ENCODE assay signal across 9 mouse cellular contexts in genomic region chr7:62230713-62231112, GRCm38 (mm10).
DNase-seq lines count a peak whose midpoint lies in the region; ATAC-seq and TF ChIP-seq lines count a peak whose summit lies in the region.
"Had no signal": no experiment of that assay in that cellular context is flagged by ENCODE, and none has a peak within 500 bp of the region (broad histone marks: within the 10 kb centered on the region; RNA-seq: fewer than 3 reads in every experiment).

No protein-coding gene starts in this region.

- H3K4me1 ChIP-seq in kidney, postnatal 0 days (replicated peaks; ENCODE audit: insufficient read depth, low read length) = no peaks in the 10 kb centered on the region
- no peaks in the 10 kb centered on the region for H3K4me1 ChIP-seq in kidney, adult 2 months (ENCODE audit: control insufficient read depth, insufficient read depth, low read length)
- peaks cover 8% of the 10 kb centered on the region; the same call in 1 of the 2 replicates for H3K4me1 ChIP-seq in embryonic facial prominence, embryonic 15.5 days
- no peaks in the 10 kb centered on the region for H3K4me1 ChIP-seq in intestine, embryonic 15.5 days (replicated peaks)
- peaks cover 20% of the 10 kb centered on the region for H3K4me1 ChIP-seq in neural tube, embryonic 13.5 days (replicated peaks)
- H3K4me1 ChIP-seq: liver, embryonic 15.5 days had no signal

- H3K27ac ChIP-seq in kidney, postnatal 0 days = no peak overlapping the region
- no peak overlapping the region for H3K27ac ChIP-seq in kidney, adult 2 months (ENCODE audit: insufficient read depth, low read depth, low read length)
- H3K27ac ChIP-seq in embryonic facial prominence, embryonic 15.5 days (replicated peaks) = peak overlapping the region; percentile 56
- no peak overlapping the region for H3K27ac ChIP-seq in intestine, embryonic 15.5 days
- no peak overlapping the region; the same call in 1 of the 2 replicates for H3K27ac ChIP-seq in neural tube, embryonic 13.5 days (replicated peaks)
- H3K27ac ChIP-seq: liver, embryonic 15.5 days had no signal

- DNase-seq in kidney, postnatal 0 days (ENCODE audit: low spot score) = no peak
- no peak for DNase-seq in kidney, adult 2 months
- DNase-seq in spleen, adult 18-20 months = no peak
- DNase-seq in cerebellum, adult 9-11 months = no peak
- DNase-seq in ovary, postnatal 10 days (ENCODE audit: low spot score) = no peak

- 17% methylated on average over 2 of the region's 2 CpGs for WGBS in kidney, postnatal 0 days
- WGBS in kidney, adult 2 months = 20% methylated on average over 2 of the region's 2 CpGs
- 12% methylated on average over 2 of the region's 2 CpGs for WGBS in embryonic facial prominence, embryonic 15.5 days
- 10% methylated on average over 2 of the region's 2 CpGs for WGBS in intestine, embryonic 15.5 days
- WGBS in neural tube, embryonic 13.5 days = 18% methylated on average over 2 of the region's 2 CpGs

- TF ChIP-seq CTCF in kidney, postnatal 0 days (IDR thresholded peaks at IDR 0.05; ENCODE audit: low read depth) = no peak
- TF ChIP-seq CTCF in kidney, adult 2 months (conservative IDR thresholded peaks at IDR 0.05; ENCODE audit: insufficient read depth, insufficient read length, low read depth, low read length) = no peak

- no peaks in the 10 kb centered on the region for H3K9me3 ChIP-seq in kidney, postnatal 0 days (replicated peaks; ENCODE audit: low read length)
- H3K9me3 ChIP-seq in embryonic facial prominence, embryonic 15.5 days (replicated peaks) = no peaks in the 10 kb centered on the region
- H3K9me3 ChIP-seq in intestine, embryonic 15.5 days = no peaks in the 10 kb centered on the region
- H3K9me3 ChIP-seq in neural tube, embryonic 13.5 days = no peaks in the 10 kb centered on the region
- H3K9me3 ChIP-seq: liver, embryonic 15.5 days had no signal

- no peak overlapping the region for H3K9ac ChIP-seq in kidney, postnatal 0 days (ENCODE audit: low read depth, low read length)
- no peak overlapping the region for H3K9ac ChIP-seq in embryonic facial prominence, embryonic 15.5 days
- H3K9ac ChIP-seq in intestine, embryonic 15.5 days = no peak overlapping the region
- H3K9ac ChIP-seq in neural tube, embryonic 13.5 days = no peak overlapping the region
- H3K9ac ChIP-seq: liver, embryonic 15.5 days had no signal

- no peaks in the 10 kb centered on the region for H3K36me3 ChIP-seq in kidney, postnatal 0 days (ENCODE audit: insufficient read depth, low read length)
- no peaks in the 10 kb centered on the region for H3K36me3 ChIP-seq in kidney, adult 2 months (ENCODE audit: control insufficient read depth, insufficient read depth, low read length)
- no peaks in the 10 kb centered on the region for H3K36me3 ChIP-seq in embryonic facial prominence, embryonic 15.5 days
- H3K36me3 ChIP-seq in intestine, embryonic 15.5 days = no peaks in the 10 kb centered on the region
- H3K36me3 ChIP-seq in neural tube, embryonic 13.5 days = no peaks in the 10 kb centered on the region
- H3K36me3 ChIP-seq: liver, embryonic 15.5 days had no signal

- H3K4me3 ChIP-seq in kidney, postnatal 0 days (replicated peaks; ENCODE audit: low read depth, low read length) = peak overlapping the region; percentile 11; the same call in 1 of the 2 replicates
- no peak overlapping the region for H3K4me3 ChIP-seq in kidney, adult 2 months (ENCODE audit: insufficient read depth, low read depth, low read length)
- H3K4me3 ChIP-seq in embryonic facial prominence, embryonic 15.5 days (replicated peaks) = peak overlapping the region; percentile 12; the same call in 1 of the 2 replicates
- H3K4me3 ChIP-seq in intestine, embryonic 15.5 days (replicated peaks) = peak overlapping the region; percentile 22; the same call in 1 of the 2 replicates
- H3K4me3 ChIP-seq in neural tube, embryonic 13.5 days = peak overlapping the region; percentile 13
- H3K4me3 ChIP-seq: liver, embryonic 15.5 days had no signal

- H3K27me3 ChIP-seq in kidney, postnatal 0 days (ENCODE audit: insufficient read depth, low read length) = no peaks in the 10 kb centered on the region
- H3K27me3 ChIP-seq in kidney, adult 2 months (replicated peaks; ENCODE audit: control insufficient read depth, insufficient read depth, low read length) = no peaks in the 10 kb centered on the region
- H3K27me3 ChIP-seq in embryonic facial prominence, embryonic 15.5 days = no peaks in the 10 kb centered on the region
- H3K27me3 ChIP-seq in intestine, embryonic 15.5 days (replicated peaks) = no peaks in the 10 kb centered on the region
- H3K27me3 ChIP-seq in neural tube, embryonic 13.5 days = no peaks in the 10 kb centered on the region
- H3K27me3 ChIP-seq: liver, embryonic 15.5 days had no signal

- TF ChIP-seq POLR2A in kidney, adult 2 months (IDR thresholded peaks at IDR 0.05; ENCODE audit: low read depth, low read length) = no peak

- H3K4me2 ChIP-seq in kidney, postnatal 0 days (ENCODE audit: low read length) = peak overlapping the region; percentile 43
- H3K4me2 ChIP-seq in embryonic facial prominence, embryonic 15.5 days (replicated peaks) = peak overlapping the region; percentile 38
- H3K4me2 ChIP-seq in intestine, embryonic 15.5 days (replicated peaks) = peak overlapping the region; percentile 42
- H3K4me2 ChIP-seq in neural tube, embryonic 13.5 days = peak overlapping the region; percentile 46
- H3K4me2 ChIP-seq: liver, embryonic 15.5 days had no signal

- ATAC-seq in kidney, postnatal 0 days (replicated peaks; ENCODE audit: low FRiP score, low read depth) = no peak
- ATAC-seq in embryonic facial prominence, embryonic 15.5 days (ENCODE audit: insufficient number of reproducible peaks, low FRiP score, low TSS enrichment, low read depth) = no peak; the same call in 1 of the 2 replicates
- ATAC-seq in intestine, embryonic 15.5 days = peak; percentile 66; the same call in 1 of the 2 replicates
- ATAC-seq in neural tube, embryonic 13.5 days (ENCODE audit: low read depth) = peak; percentile 59

Comparison
In these comparisons a context has a peak if more than half of its experiments do, and no peak if none do; other contexts are left out.
1. ATAC-seq: peak in intestine, embryonic 15.5 days (single experiment) and neural tube, embryonic 13.5 days (single experiment); none in kidney, postnatal 0 days (single experiment) and embryonic facial prominence, embryonic 15.5 days (single experiment).
2. Peak in every context shown above with its lines, with median percentiles within 50 percentile points of each other: H3K4me2 ChIP-seq.